Mouse (Mus musculus) lung, embryonic 14.5 days (tissue): ENCODE data around the gene Ncln. TPM values are rescaled to one million over a fixed set of nuclear protein-coding genes. Genes with fewer than 3 reads are reported as not detected.
A peak's percentile ranks its signal among the peaks of the same experiment; 100 is the strongest.

Experiments
- ATAC-seq: fragments of 200-750 bp; cut with Nextera tagmentation; 2 replicates; pipeline ENCODE4 v1.8.0; 2017; ENCODE audit warnings: mild to moderate bottlenecking, moderate TSS enrichment, moderate library complexity; ENCODE audit not compliant: insufficient read depth
- DNase-seq: peaks from one replicate; pipeline ENCODE4 v3.0.0-alpha.2; 2015
- H3K27ac ChIP-seq: fragments of 300-500 bp; sonication (generic); 2 replicates; pipeline ENCODE4 v1.5.1; 2014; ENCODE audit warnings: low read depth, mild to moderate bottlenecking, moderate library complexity
- H3K27me3 ChIP-seq: fragments of 300-500 bp; sonication (generic); 2 replicates; pipeline ENCODE4 v1.6.1; 2014; ENCODE audit warnings: low read length, control low read depth; ENCODE audit not compliant: insufficient read depth
- H3K36me3 ChIP-seq: fragments of 300-500 bp; sonication (generic); 2 replicates; pipeline ENCODE4 v1.6.1; 2014; ENCODE audit warnings: control low read depth; ENCODE audit not compliant: insufficient read depth
- H3K4me1 ChIP-seq: fragments of 300-500 bp; sonication (generic); 2 replicates; pipeline ENCODE4 v1.6.1; 2014; ENCODE audit warnings: antibody characterized with exemption, control low read depth; ENCODE audit not compliant: insufficient read depth
- H3K4me2 ChIP-seq: fragments of 300-500 bp; sonication (generic); 2 replicates; pipeline ENCODE4 v1.6.1; 2014; ENCODE audit warnings: mild to moderate bottlenecking
- H3K4me3 ChIP-seq: fragments of 300-500 bp; sonication (generic); 2 replicates; pipeline ENCODE4 v1.5.1; 2014; ENCODE audit warnings: low read depth, low read length
- H3K9ac ChIP-seq: fragments of 300-500 bp; sonication (generic); 2 replicates; pipeline ENCODE4 v1.6.1; 2014
- H3K9me3 ChIP-seq: fragments of 300-500 bp; sonication (generic); 2 replicates; pipeline ENCODE4 v1.6.1; 2016; ENCODE audit warnings: low read depth, low read length, control low read depth
- CTCF ChIP-seq: IDR thresholded peaks from 2 replicates; pipeline ENCODE4 v1.5.1; 2016; ENCODE audit warnings: antibody characterized with exemption, low read depth
- WGBS: fragments of 180-500 bp; shearing (Covaris S2); extraction: QIAGEN DNeasy Blood & Tissue Kit; methylation state at CpG from one replicate; pipeline ENCODE4 v1.1.7; 2014; 5-methylcytosine and 5-hydroxymethylcytosine counted together
- polyA plus RNA-seq: library from polyadenylated mRNA; unstranded; fragments of >200 nt; fragmentation: Nextera tagmentation; extraction: Ambion mirVana; gene quantifications from 2 replicates; pipeline ENCODE4 v1.2.1, GENCODE M21; 2014

Ncln gene
- polyA plus RNA-seq, 1 experiment from 2014 or later = 97.3 TPM

GRCm38 (mm10) chr10:81541363-81541762, 45.2 kb upstream of the Ncln start:
- Histone ChIP-seq H3K36me3 (peaks cover 15% of the 10 kb centered on the region), H3K9ac (peak overlapping the region; percentile 32; the same call in 1 of the 2 replicates), H3K4me2 (no peak overlapping the region), H3K27me3 (no peaks in the 10 kb centered on the region), H3K4me3 (no peak overlapping the region), H3K27ac (no peak overlapping the region; the same call in 1 of the 2 replicates), H3K9me3 (no peaks in the 10 kb centered on the region), H3K4me1 (0 out of 2 replicates have a peak, but pooled peaks cover 8% of the 10 kb centered on the region)
- no peak for TF ChIP-seq CTCF
- no peak for ATAC-seq
- WGBS = 72% methylated on average over 5 of the region's 5 CpGs
- DNase-seq = no peak

- Histone ChIP-seq H3K36me3 (peaks cover 31% of the 10 kb centered on the region), H3K27ac (no peak overlapping the region), H3K4me2 (no peak overlapping the region), H3K27me3 (no peaks in the 10 kb centered on the region), H3K9ac (no peak overlapping the region), H3K4me1 (0 out of 2 replicates have a peak, but pooled peaks cover 8% of the 10 kb centered on the region), H3K9me3 (no peaks in the 10 kb centered on the region), H3K4me3 (no peak overlapping the region)
- ATAC-seq (no peak), DNase-seq (no peak)
- TF ChIP-seq CTCF = no peak
- WGBS = 79% methylated on average over 3 of the region's 3 CpGs
Observed at GRCm38 (mm10) chr10:81538321-81539048, 42.3 kb upstream of the Ncln start.

GRCm38 (mm10) chr10:81537429-81537828, 41.2 kb upstream of the Ncln start:
- WGBS = 95% methylated on average over 2 of the region's 2 CpGs
- no peaks in the 10 kb centered on the region for H3K9me3 ChIP-seq
- H3K9ac ChIP-seq = no peak overlapping the region

GRCm38 (mm10) chr10:81536734-81537133, 40.5 kb upstream of the Ncln start:
- Histone ChIP-seq H3K4me3 (no peak overlapping the region), H3K9me3 (no peaks in the 10 kb centered on the region), H3K27ac (no peak overlapping the region), H3K9ac (no peak overlapping the region), H3K4me1 (no peaks in the 10 kb centered on the region), H3K36me3 (peaks cover 40% of the 10 kb centered on the region), H3K27me3 (no peaks in the 10 kb centered on the region), H3K4me2 (no peak overlapping the region)
- peak; percentile 73 for TF ChIP-seq CTCF
- ATAC-seq (no peak), DNase-seq (peak; percentile 22)
- WGBS = 79% methylated on average over 6 of the region's 6 CpGs

More at GRCm38 (mm10) chr10:81537429-81537828, 41.2 kb upstream of the Ncln start:
- H3K27me3 ChIP-seq = no peaks in the 10 kb centered on the region
- no peak overlapping the region for H3K4me3 ChIP-seq
- ATAC-seq = no peak
- TF ChIP-seq CTCF = no peak
- H3K4me2 ChIP-seq = no peak overlapping the region
- peaks cover 35% of the 10 kb centered on the region for H3K36me3 ChIP-seq
- no peaks in the 10 kb centered on the region for H3K4me1 ChIP-seq
- no peak overlapping the region for H3K27ac ChIP-seq
- no peak for DNase-seq

- Histone ChIP-seq H3K36me3 (peaks cover 59% of the 10 kb centered on the region), H3K27me3 (no peaks in the 10 kb centered on the region)
Observed at GRCm38 (mm10) chr10:81534826-81535225, 38.6 kb upstream of the Ncln start.

GRCm38 (mm10) chr10:81526779-81527178, 30.6 kb upstream of the Ncln start:
- no peak overlapping the region for H3K4me2 ChIP-seq
- peak; percentile 97 for TF ChIP-seq CTCF
- H3K36me3 ChIP-seq = peaks cover 30% of the 10 kb centered on the region
- H3K27me3 ChIP-seq = no peaks in the 10 kb centered on the region
- no peaks in the 10 kb centered on the region for H3K9me3 ChIP-seq
- H3K27ac ChIP-seq = no peak overlapping the region
- ATAC-seq = no peak; the same call in 1 of the 2 replicates
- 13% methylated on average over 14 of the region's 14 CpGs for WGBS
- no peaks in the 10 kb centered on the region for H3K4me1 ChIP-seq
- H3K9ac ChIP-seq = no peak overlapping the region
- DNase-seq = peak; percentile 88
- H3K4me3 ChIP-seq = no peak overlapping the region

More at GRCm38 (mm10) chr10:81534826-81535225, 38.6 kb upstream of the Ncln start:
- WGBS = 56% methylated on average over 16 of the region's 16 CpGs
- no peak for TF ChIP-seq CTCF
- Histone ChIP-seq H3K4me1 (no peaks in the 10 kb centered on the region), H3K9ac (no peak overlapping the region), H3K4me3 (no peak overlapping the region), H3K9me3 (no peaks in the 10 kb centered on the region), H3K27ac (no peak overlapping the region), H3K4me2 (no peak overlapping the region)
- DNase-seq (no peak), ATAC-seq (peak; percentile 27; the same call in 1 of the 2 replicates)

- TF ChIP-seq CTCF = no peak
- Histone ChIP-seq H3K27ac (no peak overlapping the region), H3K4me1 (no peaks in the 10 kb centered on the region), H3K4me2 (no peak overlapping the region), H3K4me3 (no peak overlapping the region), H3K9me3 (no peaks in the 10 kb centered on the region), H3K36me3 (peaks cover 14% of the 10 kb centered on the region), H3K27me3 (no peaks in the 10 kb centered on the region), H3K9ac (no peak overlapping the region)
- WGBS = 50% methylated on average over 12 of the region's 13 CpGs
- ATAC-seq (no peak), DNase-seq (no peak)
Observed at GRCm38 (mm10) chr10:81525017-81525694, 29.0 kb upstream of the Ncln start.
